Mouse (Mus musculus) small intestine, adult 2 months (tissue): Measurements from ENCODE around the gene Arhgap22. TPM values are rescaled to one million over a fixed set of nuclear protein-coding genes. Genes with fewer than 3 reads are reported as not detected.
A peak's percentile ranks its signal among the peaks of the same experiment; 100 is the strongest.

Source experiments
- H3K27ac ChIP-seq: fragments of 200-500 bp; 2 replicates; pipeline ENCODE4 v1.5.1; 2012; ENCODE audit warnings: low read depth, low read length, control low read depth, inconsistent platforms; ENCODE audit not compliant: insufficient read depth
- H3K27me3 ChIP-seq: fragments of 200-500 bp; 2 replicates; pipeline ENCODE4 v1.6.1; 2012; ENCODE audit warnings: mild to moderate bottlenecking, moderate library complexity, low read length, inconsistent platforms; ENCODE audit not compliant: control insufficient read depth, insufficient read depth
- H3K36me3 ChIP-seq: fragments of 200-500 bp; 2 replicates; pipeline ENCODE4 v1.6.1; 2012; ENCODE audit warnings: mild to moderate bottlenecking, low read length, control low read depth, inconsistent platforms; ENCODE audit not compliant: control insufficient read depth, insufficient read depth
- H3K4me1 ChIP-seq: fragments of 200-500 bp; 2 replicates; pipeline ENCODE4 v1.6.1; 2012; ENCODE audit warnings: low read length, inconsistent platforms, mixed read lengths; ENCODE audit not compliant: control insufficient read depth, insufficient read depth, insufficient read length
- H3K4me3 ChIP-seq: fragments of 200-500 bp; 2 replicates; pipeline ENCODE4 v1.5.1; 2012; ENCODE audit warnings: low read depth, mild to moderate bottlenecking, control low read depth, inconsistent platforms, low read length, moderate library complexity
- CTCF ChIP-seq: fragments of 200-500 bp; IDR thresholded peaks from 2 replicates; pipeline ENCODE4 v1.5.1; 2012; ENCODE audit warnings: low read depth, mild to moderate bottlenecking, control low read depth, inconsistent platforms, low read length, moderate library complexity, mixed read lengths; ENCODE audit not compliant: insufficient replicate concordance, insufficient read length; ENCODE audit errors: extremely low read depth
- POLR2A ChIP-seq: fragments of 200-500 bp; IDR thresholded peaks from 2 replicates; pipeline ENCODE4 v1.6.1; 2012; ENCODE audit warnings: low read depth, mild to moderate bottlenecking, control low read depth, inconsistent platforms, low read length, moderate library complexity
- WGBS: fragments of 180-500 bp; shearing (Covaris S2); methylation state at CpG from one replicate; pipeline ENCODE4 v1.1.7; 2018; 5-methylcytosine and 5-hydroxymethylcytosine counted together
- polyA plus RNA-seq: library from polyadenylated mRNA; depleted of rRNA; stranded (reverse); fragments of >200 nt; gene quantifications from 2 replicates; pipeline ENCODE4 v1.2.3, GENCODE M21; 2012

Arhgap22 gene
- polyA plus RNA-seq, 1 experiment: 3.6 TPM

- H3K27me3 ChIP-seq: peaks cover 8% of the 10 kb centered on the region
- 74% methylated on average over 5 of the region's 5 CpGs for WGBS
- no peak for TF ChIP-seq POLR2A
- TF ChIP-seq CTCF: no peak
- no peak overlapping the region for H3K27ac ChIP-seq
- H3K4me1 ChIP-seq: peaks cover 7% of the 10 kb centered on the region
- H3K36me3 ChIP-seq: no peaks in the 10 kb centered on the region
- no peak overlapping the region for H3K4me3 ChIP-seq
Observed at GRCm38 (mm10) chr14:33315111-33315510, 101.3 kb downstream of the Arhgap22 start.

GRCm38 (mm10) chr14:33315771-33316170 lies 101.9 kb downstream of the Arhgap22 start:
- Histone ChIP-seq H3K27ac (no peak overlapping the region), H3K4me3 (no peak overlapping the region), H3K4me1 (peaks cover 9% of the 10 kb centered on the region), H3K27me3 (peaks cover 12% of the 10 kb centered on the region), H3K36me3 (no peaks in the 10 kb centered on the region)
- TF ChIP-seq POLR2A: no peak
- no peak for TF ChIP-seq CTCF
- WGBS: 71% methylated on average over 4 of the region's 4 CpGs

DNA sequence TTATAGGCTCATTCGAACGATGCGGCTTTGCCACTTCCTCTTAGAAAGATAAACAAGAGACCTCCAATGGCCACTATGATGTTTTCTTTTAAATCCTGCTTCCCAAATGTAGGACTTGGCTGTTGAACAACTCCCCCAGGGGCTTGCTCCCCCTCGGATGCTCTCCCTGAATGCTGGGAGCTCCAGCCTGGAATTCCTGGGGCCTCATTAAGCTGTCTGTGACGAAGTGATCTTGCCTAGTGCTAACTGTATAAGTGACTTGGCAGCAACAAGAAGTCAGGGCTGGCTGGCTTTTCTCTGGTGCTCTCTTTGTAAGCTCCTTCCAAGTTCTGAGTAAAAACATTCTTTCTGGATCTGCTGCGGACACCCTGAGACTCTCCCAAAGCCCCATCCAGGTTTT lies 104.1 kb downstream of the Arhgap22 start:
- no peak overlapping the region for H3K4me3 ChIP-seq
- no peaks in the 10 kb centered on the region for H3K36me3 ChIP-seq
- no peak overlapping the region for H3K27ac ChIP-seq
- peaks cover 9% of the 10 kb centered on the region for H3K4me1 ChIP-seq
- 45% methylated on average over 6 of the region's 6 CpGs for WGBS
- TF ChIP-seq CTCF (no peak), POLR2A (no peak)
- peaks cover 12% of the 10 kb centered on the region for H3K27me3 ChIP-seq

DNA sequence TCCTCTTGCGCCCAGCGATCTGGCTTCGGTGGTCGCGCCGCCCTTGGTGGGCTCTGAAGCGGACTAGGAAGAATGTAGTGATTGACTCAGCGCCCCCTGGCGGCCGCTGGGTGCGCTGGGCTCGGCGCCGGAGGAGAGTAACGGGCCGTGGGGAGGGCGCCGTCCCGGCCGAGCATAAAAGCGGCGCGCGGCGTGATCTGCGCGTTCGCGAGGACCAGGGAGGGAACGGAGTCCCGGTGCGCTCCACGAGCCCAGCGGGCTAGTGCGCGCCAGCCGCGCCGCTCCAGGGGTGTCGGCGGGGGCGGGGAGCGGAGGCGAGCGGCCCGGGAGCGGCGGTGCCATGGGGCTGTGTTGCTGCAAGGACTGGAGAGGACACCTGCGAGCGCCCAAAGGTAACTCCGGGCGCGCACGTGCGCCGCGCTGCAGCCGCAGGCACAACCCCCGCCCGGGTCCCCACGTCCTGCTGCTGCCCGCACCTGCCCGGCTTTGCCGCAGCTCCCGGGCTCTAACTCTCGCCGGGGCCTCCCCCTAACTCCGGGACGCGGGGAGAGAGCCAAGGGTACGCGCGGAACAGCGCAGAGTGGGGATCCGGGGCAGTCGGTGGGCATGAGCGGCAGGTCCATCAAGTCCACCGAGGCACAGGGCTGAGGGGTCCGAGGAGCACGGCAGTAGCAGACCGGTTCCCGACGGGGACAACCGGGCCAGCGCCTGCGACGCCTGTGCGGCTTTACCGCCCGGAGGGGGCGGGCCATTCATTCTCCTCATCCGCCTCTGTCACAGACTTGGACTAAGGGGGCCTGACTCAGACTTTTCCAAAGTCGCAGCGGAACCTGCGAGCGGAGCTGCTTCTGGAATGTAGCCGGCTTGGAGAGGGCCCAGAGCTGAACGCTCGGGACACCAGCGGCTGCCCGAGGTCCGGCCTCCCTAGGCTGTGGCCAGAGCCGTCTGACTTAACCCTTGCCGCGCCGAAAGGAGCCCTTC lies 106.0 kb downstream of the Arhgap22 start:
- 1% methylated on average over 106 of the region's 106 CpGs for WGBS
- no peak overlapping the region for H3K27ac ChIP-seq
- TF ChIP-seq CTCF (peak; percentile 60; the same call in 1 of the 2 replicates), POLR2A (no peak)
- H3K27me3 ChIP-seq: peaks cover 12% of the 10 kb centered on the region
- peak overlapping the region; percentile 74 for H3K4me3 ChIP-seq
- no peaks in the 10 kb centered on the region for H3K36me3 ChIP-seq
- H3K4me1 ChIP-seq: peaks cover 9% of the 10 kb centered on the region

DNA sequence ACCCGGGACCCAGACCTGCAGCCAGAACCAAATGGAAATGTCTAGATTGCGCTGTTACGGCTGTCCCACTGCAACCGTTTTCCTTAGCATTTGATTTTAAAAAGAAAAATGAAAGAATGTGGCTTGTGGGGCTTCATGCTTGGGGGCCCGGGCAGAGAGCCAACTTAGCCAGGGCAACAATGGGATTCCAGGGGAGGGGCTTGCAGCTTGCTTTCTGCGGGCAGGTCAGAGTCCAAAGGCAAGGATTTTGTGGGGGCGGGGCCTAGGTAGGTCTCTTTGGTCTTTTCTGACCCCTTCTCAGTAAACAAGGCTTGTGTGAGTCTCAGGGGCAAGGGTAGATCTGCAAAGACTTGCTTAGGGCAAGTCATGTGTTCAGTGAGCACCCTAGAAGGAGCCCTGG lies 107.0 kb downstream of the Arhgap22 start:
- no peaks in the 10 kb centered on the region for H3K36me3 ChIP-seq
- no peak overlapping the region for H3K27ac ChIP-seq
- H3K4me1 ChIP-seq: peaks cover 9% of the 10 kb centered on the region
- H3K4me3 ChIP-seq: no peak overlapping the region
- TF ChIP-seq POLR2A: no peak
- TF ChIP-seq CTCF: no peak
- WGBS: 13% methylated on average over 7 of the region's 7 CpGs
- peaks cover 12% of the 10 kb centered on the region for H3K27me3 ChIP-seq

- Histone ChIP-seq H3K27ac (no peak overlapping the region), H3K36me3 (no peaks in the 10 kb centered on the region), H3K4me1 (peaks cover 9% of the 10 kb centered on the region), H3K27me3 (peaks cover 12% of the 10 kb centered on the region), H3K4me3 (no peak overlapping the region)
- TF ChIP-seq CTCF (peak; percentile 68; the same call in 1 of the 2 replicates), POLR2A (no peak)
- 19% methylated on average over 7 of the region's 7 CpGs for WGBS
Observed at GRCm38 (mm10) chr14:33322661-33323088, 108.8 kb downstream of the Arhgap22 start.

DNA sequence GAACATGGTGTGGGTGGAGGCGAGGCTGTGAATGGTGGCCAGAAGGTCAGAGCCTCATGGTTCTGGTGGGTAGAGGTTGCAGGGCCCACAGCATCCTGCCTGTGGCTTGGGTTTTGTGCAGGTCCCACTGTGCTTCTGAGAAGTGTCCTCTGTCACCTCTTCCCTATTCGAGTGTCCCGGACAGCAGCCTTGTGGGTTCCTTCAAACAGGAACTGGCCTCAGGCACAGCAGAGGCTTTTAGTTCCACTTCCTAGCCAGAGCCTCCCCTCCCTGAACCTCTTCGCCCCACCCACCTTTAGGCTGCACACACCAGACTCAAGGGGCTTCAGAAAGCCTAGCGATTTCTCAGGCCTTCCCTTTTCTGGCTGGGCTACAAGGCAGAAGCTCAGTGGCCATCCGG lies 110.7 kb downstream of the Arhgap22 start:
- no peak overlapping the region for H3K27ac ChIP-seq
- no peak overlapping the region for H3K4me3 ChIP-seq
- no peaks in the 10 kb centered on the region for H3K36me3 ChIP-seq
- H3K27me3 ChIP-seq: peaks cover 9% of the 10 kb centered on the region; the same call in 1 of the 2 replicates
- WGBS: 66% methylated on average over 6 of the region's 6 CpGs
- TF ChIP-seq CTCF (no peak), POLR2A (no peak)
- H3K4me1 ChIP-seq: peaks cover 6% of the 10 kb centered on the region; the same call in 1 of the 2 replicates

DNA sequence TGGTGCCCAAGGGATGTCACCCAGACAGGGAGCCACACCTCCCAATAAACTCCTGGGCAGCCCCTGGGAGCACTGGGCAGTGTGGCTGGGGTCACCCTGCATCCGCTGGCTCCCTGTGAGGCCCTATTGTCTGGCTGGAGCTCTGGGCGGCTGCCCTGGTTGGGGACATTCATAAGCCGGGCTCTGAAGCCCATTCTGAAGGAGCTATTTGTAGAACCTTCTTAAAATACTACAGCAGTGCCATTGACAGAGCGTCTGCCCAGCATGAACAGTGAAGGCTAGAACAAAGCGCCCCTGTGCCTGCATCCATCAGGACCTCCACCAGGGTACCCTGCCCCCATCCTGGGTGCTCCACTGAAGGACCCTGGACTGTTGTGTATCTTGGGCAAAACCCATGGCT lies 114.5 kb downstream of the Arhgap22 start:
- no peak for TF ChIP-seq POLR2A
- no peak for TF ChIP-seq CTCF
- Histone ChIP-seq H3K4me3 (no peak overlapping the region), H3K27ac (no peak overlapping the region), H3K27me3 (no peaks in the 10 kb centered on the region), H3K36me3 (no peaks in the 10 kb centered on the region), H3K4me1 (no peaks in the 10 kb centered on the region)
- WGBS: 82% methylated on average over 5 of the region's 5 CpGs
